Mouse (Mus musculus) large intestine, adult 2 months (tissue): Measurements from ENCODE around the gene Trove2. TPM values are rescaled to one million over a fixed set of nuclear protein-coding genes. Genes with fewer than 3 reads are reported as not detected.

Source experiments
- DNase-seq: peaks from one replicate; pipeline ENCODE4 v3.0.0-alpha.2; 2012; ENCODE audit warnings: low read depth, low spot score
- WGBS: fragments of 180-500 bp; shearing (Covaris S2); methylation state at CpG from one replicate; pipeline ENCODE4 v1.1.7; 2018; 5-methylcytosine and 5-hydroxymethylcytosine counted together
- polyA plus RNA-seq: library from polyadenylated mRNA; depleted of rRNA; stranded (reverse); fragments of >200 nt; gene quantifications from 2 replicates; pipeline ENCODE4 v1.2.3, GENCODE M21; 2012; rRNA removed

The Trove2 gene
- 0.58 and 0.67 TPM in 2 replicates for polyA plus RNA-seq

DNA sequence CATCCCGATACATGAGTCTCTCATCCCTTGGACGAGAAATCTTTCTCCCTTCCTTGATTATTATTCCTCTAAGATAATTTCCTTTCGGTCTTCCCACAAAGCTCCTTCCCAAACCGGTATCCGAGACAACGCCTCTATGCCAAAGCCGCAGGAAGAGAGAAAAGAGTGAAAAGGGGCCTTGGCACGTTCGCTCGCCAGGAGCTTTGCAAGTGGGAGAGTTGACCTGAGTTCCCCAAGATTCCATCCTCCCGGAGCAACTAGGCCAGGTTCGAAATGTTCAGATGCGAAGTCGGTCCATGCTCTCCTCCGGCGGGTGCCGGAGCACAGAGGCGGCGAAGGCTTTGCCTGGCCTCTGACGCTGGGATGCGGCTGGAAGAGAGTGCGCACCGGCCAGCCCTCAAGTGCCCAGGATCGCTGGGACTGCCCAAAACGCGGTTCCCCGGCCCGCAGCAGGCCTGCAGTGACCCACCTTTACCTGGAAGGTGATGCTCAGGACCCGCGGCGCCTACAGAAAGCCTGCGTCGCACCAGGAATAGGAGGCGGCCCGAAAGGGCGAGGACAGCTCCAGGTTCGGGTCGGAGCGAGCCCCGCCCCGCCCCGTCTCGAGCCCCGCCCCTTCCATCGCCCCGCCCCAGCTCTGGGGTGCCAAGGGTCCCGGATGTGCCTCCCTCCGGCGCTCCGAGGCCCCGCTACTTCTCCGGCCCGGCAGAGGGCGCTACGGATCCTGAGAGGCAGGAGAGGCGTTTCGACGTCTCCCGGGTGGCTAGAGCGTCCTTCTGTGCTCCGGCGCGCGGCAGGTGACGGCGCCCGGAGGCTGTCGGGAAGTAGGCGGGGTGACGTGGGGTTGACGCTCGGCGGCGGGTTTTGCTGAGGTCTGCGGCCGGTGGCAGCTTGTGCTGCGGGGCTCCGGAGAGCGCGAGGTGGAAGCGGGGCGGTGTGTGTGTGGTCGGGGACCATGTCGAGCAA lies at the start of gene Trove2, which contains the start of gene Uchl5:
TSS of gene Trove2 (minus strand) at position 623 of the 966 bp plus-strand sequence.
TSS of gene Uchl5 (plus strand) at position 827 of the 966 bp plus-strand sequence.
- peak; percentile 89 for DNase-seq
- WGBS = under 1% methylated on average over 84 of the region's 84 CpGs

DNA sequence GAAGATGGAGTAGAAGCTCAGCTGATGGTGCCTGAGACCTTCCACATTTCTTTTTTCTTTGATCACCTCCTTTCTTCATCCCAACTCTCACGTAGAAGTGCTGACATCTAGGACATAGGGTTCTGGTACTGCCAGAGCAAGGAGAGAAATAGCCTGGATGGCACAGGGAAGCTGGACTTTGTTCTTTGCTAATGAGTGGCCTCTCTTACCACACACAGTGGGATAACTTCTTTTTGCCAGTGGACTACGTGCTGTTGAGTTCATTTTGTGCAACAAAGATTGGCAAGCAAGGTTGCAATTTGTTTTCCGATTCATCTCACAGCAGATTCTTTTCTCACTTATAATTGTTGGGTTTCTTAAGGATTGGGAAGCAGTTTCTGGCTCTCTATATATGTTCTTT lies 45.8 kb upstream of the Trove2 start:
- 79% methylated on average over 3 of the region's 3 CpGs for WGBS

DNA sequence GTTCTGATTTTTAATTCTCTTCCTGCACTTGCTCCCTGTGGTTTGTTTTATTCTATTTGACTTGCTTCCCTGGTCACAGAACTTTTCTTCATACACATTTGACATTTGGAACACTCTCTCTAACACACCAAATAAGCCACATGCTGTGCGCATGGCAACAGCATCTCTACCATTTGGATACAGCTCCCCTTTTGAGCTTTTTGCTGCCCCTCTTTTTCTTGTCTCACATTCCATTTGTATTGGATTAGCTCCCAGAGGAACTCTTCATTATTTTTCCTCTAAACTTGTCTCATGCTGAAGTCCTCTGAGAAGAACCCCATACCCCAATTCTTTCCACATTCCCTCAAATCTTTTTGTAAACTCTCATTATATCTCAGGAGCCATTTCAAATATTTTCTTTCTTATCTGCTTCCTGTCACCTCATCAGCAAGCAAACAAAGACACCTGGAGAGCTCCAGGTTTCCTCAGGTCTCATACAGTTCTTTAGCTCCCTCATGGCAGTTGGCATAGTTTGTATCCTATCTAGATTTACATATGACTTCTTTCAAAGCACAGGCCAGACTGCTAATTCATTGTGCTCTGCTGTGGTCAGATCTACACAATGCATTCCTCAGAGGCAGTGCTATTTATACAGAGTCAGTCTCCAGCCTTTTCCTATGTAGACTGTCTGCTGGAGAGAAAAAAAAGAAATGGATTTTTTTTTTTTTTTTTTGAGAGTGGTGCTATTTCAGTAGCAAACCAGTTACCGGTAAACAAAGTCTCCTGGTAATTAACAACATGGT lies 43.4 kb upstream of the Trove2 start:
- DNase-seq = no peak
- WGBS = 83% methylated on average over 2 of the region's 2 CpGs

More for the DNA sequence above, 45.8 kb upstream of the Trove2 start:
- no peak for DNase-seq

DNA sequence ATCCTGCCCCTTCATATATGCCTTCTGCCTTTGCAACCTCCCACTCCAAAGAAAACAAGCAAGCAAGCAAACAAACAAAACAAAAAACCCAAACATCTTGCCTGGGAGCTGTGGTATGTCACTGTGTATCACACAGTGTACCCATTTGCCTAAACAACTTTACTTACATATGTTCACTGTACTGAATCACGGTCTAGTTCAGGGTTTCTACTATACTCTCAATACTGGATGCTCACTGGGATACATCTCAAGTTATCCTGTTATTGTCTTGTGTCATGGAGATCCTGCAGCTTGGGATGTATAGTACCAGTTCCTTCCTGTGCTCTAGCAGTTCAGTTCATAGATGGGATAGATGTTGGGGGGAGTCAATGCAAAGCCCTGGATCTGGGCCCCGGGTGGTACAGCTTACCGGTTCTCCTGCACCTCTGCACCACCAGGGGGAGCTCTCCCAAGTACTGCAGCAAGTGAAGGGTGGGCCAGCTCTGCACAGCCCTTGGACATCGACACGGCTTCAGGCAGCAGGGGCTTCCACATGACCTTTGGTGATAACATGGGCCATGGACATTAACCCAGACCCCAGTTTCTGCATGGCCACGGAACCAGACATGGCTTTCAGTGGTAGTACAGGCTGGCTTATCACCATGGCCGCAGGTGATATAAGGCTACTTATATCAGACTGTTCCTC lies 37.0 kb upstream of the Trove2 start:
- WGBS = 38% methylated on average over 7 of the region's 7 CpGs
- DNase-seq = no peak

DNA sequence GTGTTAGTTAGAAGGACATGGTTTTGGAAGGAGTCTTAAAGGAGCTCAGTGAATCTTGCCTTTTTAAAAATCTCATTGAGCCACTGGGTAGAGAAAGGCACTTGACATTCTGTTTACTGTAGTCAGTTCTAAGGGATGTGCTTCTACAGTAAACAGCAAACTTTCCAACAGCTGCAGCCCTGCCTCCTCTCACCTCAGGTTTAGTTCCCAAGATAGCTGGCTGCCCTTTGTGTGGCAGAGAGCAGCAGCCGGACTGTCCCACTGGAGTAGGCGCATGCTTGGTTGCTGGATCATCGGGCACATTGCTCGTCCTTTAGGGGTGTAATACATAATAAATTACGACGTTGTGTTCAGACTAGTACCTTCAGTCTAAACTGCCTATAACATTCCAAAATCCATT lies 32.2 kb upstream of the Trove2 start:
- DNase-seq = no peak
- WGBS = 85% methylated on average over 6 of the region's 6 CpGs

DNA sequence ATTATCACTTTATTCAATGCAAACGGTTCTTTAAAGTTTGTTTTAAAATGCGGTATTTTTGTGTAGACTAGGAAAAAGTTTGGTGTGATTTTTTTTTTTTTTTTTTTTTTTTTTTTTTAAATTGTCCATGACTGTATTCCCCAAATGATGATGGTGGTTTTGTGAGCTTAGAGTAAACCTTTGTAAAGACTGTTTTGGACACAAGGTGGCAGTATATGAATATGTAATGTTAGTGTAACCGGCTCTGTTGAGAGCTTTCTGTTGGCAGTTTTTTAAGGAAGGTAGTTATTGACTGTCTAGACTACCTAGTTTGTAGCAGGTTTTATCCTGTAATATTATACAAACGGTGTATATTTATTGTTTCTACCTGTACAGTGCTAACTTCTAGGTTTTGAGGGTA lies 26.7 kb upstream of the Trove2 start:
- DNase-seq = peak; percentile 65
- WGBS = 26% methylated on average over 4 of the region's 4 CpGs

DNA sequence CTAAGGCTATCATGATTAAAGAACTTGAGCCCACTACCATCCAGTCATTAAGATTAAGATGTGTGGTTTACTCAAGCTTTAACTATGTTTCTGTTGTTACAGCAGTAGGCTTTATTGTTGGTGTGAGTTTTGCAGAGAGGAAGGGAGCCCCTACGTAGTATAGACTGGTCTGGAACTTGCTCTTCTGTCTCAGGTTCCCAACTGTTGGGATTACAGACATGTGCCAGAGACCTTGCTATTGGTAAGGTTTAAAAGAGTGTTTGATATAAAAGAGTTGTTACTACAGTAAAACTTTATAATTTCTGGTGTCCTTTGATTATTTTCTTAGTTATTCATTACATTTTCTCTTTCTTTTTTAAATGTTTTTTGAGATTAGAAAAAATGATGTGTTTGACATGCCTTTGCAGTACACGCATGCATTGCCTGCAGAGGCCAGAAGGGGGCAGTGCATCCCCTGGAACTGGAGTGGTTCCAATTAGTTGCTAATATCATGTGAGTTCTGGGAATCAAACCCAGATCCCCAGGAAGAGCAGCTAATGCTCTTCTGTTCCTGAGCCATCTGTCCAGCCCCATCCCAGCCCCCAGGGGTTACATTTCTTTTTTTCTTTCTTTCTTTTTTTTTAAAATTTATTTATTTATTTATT lies 11.8 kb upstream of the Trove2 start:
- no peak for DNase-seq
- WGBS = 82% methylated on average over 2 of the region's 2 CpGs

DNA sequence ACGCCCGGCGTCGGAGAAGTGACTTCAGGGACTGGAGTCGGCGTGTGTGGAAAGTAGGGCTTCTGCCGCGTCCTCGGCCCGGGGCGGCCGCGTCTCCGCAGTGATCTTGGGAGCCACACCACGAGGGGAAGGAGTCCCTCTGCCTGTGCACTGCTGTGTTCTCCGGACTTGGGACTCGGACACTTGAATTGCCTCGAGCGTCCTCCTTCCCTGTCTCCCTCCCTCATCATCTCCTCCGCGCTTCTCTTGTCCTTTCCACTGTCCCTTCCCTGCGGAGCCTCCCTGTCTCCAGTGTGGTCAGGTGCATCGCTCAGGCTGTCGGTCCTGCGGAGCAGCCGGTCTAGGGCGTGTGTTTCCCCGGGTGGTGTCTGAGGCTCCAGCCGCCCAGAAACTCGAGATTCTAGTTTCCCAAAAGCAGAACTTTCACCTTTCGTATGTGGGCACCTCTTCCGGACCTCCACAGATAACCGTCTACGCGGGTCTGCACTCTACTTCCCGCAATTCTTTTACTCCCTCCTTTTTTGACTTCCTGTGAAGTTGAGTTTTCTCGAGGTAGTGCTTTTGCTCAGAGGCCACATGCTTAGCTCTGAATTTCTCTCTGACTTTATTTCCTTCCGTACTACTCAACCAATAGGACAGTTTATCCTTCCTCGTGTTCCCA lies 820 bp upstream of the Trove2 start:
- under 1% methylated on average over 39 of the region's 39 CpGs for WGBS

DNA sequence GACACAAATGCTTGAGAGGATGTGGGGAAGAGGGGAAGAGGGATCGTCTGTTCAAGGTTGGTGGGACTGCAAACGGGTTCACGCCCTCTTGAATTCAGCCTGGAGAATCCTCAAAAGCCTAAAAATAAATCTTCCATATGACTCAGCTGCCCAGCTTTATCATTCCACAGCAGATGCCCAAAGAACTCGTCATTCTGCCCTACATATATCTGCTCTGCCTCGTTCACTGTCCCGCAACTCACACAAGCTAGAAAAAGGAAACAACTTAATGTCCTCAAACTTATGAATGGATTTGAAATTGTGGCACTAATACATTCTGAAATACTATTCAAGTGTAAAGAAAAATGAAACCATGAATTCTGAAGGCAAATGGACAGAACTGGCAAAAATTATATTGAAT lies 3.0 kb downstream of the Trove2 start:
- 75% methylated on average over 6 of the region's 6 CpGs for WGBS

More for the DNA sequence above, 820 bp upstream of the Trove2 start:
- DNase-seq = peak; percentile 21

DNA sequence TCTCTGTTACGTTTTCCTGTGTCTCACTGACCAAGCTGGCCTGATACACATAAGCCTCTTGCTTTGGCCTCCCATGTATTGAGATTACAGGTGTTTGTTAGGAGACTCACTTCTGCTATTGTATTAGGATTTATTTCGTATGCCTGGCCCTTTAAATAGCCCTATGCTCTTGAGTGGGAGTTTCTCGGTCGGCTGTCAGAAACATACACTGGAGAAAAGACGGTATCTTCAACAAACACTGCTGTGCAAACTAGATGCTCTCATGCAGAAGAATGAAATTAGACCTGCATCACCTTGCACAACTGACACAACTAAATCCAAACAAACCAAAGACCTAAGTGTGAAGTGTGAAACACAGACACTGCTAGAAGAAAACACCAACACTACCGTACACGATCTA lies 3.8 kb downstream of the Trove2 start:
- 83% methylated on average over 7 of the region's 7 CpGs for WGBS
- no peak for DNase-seq

More for the DNA sequence above, 3.0 kb downstream of the Trove2 start:
- no peak for DNase-seq

DNA sequence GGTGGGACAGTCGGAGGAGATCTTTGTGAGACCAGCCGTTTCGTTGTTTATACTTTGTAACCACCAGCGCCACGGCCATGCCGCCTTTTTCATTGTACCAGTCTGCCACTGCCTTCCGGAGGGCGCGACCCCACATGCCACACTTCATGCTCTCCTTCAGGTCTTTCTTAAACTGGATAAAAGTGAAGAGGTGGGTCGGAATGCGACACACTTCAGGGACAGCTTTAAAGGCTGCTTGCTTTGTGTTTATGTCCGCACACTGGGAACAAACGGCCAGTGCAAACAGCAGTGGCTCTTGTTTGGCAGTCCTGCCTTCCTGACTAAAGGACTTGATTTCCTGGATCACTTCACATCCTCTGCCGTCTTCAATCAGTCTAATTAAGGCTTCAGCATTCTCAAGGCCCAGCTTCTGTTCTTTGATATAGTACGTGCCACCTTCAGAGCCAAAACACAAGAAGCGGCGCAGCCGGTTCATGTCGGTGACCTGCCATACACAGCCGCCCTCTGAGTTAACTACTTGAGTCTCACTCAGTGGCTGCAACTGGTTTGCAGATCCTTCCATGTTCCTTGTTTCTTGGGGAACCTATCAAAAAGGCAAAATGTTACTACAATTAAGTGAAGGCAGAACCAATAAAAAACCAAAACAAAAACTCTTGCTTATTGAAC lies 6.3 kb downstream of the Trove2 start:
- no peak for DNase-seq
- WGBS = 74% methylated on average over 20 of the region's 20 CpGs

DNA sequence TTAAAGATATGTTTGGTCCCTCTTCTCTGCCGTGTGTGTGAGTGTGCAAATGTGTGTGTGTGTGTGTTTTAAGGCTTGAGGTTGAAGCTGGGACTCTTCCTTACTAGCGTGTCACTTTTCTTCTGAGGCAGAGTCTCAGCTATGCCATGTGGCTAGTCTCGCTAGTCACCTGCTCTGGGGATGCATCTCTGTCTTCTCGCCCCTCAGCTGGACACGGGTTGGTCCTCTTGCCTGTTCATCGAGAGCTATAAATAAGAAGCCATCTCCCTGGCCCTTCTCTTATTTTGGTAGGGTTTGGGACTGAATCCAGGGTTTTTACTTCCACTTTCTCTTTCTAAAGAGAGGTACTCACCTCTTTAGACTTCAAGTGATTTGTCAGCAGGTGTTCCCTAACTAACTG lies 10.6 kb downstream of the Trove2 start:
- no peak for DNase-seq
- WGBS = 84% methylated on average over 6 of the region's 6 CpGs

DNA sequence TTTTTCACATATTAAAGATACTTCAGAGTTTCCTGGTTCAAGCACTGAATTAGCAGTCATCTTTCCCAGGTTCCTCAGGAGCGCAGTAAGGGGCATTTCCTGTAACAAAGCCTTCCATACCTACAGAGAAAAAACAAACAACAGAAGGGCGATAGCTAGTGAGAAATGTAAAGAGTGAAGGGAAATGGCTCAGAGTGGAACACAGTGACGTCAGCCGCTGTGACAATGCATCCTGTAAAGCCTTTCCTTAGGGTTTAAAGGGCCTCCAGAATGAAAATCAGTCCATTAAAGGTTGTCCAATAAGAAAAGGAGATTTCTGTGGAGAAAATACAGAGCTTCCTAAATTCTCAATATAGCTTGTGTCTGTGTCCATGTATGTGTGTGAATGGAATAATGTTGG lies 11.1 kb downstream of the Trove2 start:
- 92% methylated on average over 4 of the region's 4 CpGs for WGBS
- DNase-seq = no peak

DNA sequence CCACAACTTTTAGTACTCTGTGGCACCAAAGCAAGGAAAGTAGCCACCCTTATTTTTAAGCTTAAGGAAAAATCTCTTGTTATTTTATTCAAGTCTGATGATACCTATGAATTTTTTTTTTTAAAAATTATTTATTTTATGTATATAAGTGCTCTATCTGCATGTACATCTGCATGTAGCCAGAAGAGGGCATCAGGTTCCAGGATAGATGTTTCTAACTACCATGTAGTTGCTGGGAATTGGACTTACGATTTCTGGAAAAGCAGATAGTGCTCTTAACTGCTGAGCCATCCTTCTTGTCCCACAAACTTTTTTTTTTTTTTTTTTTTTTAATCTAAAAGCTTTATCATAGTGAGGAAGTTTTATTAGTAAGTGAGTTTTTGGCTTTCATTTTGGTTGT lies 12.4 kb downstream of the Trove2 start:
- 74% methylated on average over 1 of the region's 1 CpGs for WGBS
- no peak for DNase-seq

DNA sequence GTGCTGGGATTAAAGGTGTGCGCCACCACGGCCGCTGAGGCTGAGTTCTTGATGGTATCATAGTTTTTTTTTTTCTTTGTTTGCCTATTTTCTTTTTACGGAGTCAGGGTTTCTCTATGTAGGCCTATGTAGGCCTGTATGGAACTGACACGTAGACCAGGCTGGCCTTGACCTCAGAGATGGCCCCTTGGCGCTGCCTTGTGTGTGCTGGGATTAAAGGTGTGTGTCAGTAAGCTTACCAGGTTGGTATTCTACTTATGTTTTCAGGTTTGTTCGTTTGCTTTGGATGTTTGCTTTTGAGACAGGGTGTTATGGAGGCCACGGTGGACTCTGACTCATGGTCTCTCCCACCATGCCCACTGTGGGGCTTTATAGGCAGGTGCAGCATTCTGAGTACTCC lies 14.7 kb downstream of the Trove2 start:
- WGBS = 76% methylated on average over 8 of the region's 8 CpGs
- no peak for DNase-seq

DNA sequence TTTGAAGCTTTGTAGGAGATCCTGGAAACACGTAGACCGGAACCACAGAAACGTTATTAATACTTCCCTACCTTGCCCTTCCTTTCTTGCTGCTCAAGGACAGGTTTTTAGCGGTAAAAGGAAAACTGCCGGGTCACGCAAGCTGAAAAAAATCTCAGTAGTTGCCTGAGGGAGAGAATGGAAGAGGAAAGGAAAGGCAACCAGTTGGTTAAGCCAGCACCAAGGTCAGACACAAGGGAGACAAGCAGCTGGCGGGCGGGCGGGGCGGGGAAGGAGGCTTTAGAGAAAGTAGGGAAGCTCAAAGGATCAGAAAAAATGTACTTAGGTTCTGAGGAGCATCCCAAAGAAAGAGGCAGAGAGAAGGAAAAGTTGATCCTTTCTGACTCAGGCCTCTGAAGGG lies 31.0 kb downstream of the Trove2 start:
- no peak for DNase-seq
- 89% methylated on average over 10 of the region's 10 CpGs for WGBS

DNA sequence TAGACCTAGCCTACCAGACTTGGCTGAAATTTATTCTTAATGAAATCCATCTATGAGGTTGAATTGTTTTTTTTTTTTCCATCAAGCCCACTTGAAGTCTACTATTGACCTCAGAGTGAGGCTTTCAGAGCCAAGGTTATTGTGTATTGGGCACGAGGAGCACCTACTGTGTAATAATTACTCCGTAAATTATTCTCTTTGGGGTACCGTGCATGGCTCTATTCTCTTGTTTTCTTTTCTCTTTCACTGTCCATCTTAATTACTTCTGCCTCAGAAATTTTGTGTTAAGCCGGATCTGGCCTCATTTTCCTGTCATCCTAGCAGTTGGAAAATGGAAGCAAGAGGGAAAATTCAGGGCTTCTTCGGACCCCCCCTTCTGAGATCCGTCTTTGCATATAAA lies 34.7 kb downstream of the Trove2 start:
- WGBS = 95% methylated on average over 6 of the region's 6 CpGs

DNA sequence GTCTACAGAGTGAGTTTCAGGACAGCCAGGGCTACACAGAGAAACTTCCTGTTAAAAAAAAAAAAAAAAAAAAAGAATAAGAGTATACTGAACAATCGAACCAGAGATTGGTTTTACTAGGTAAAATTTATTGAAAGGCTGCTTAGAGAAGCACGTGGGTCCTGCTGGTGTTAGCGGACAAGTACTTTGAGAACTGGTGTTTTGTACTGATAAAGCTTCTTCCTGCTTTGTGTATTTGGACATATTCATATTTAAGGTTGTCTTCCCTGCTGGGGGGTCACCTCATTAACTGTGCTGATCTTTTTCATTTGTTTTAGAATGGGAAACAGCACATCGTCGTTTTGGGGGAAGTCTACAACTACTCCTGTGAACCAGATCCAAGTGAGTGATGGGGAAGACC lies 35.5 kb downstream of the Trove2 start:
- WGBS = 86% methylated on average over 5 of the region's 5 CpGs

More for the DNA sequence above, 34.7 kb downstream of the Trove2 start:
- DNase-seq = no peak

More for the DNA sequence above, 35.5 kb downstream of the Trove2 start:
- DNase-seq = no peak
